ENCODE assay signal across 20 mouse cellular contexts in genomic region chr1:132060036-132060769, GRCm38 (mm10). TPM values are rescaled to one million over a fixed set of nuclear protein-coding genes. Genes with fewer than 3 reads are reported as not detected.
A peak's percentile ranks its signal among the peaks of the same experiment; 100 is the strongest.
DNase-seq lines count a peak whose midpoint lies in the region; ATAC-seq and TF ChIP-seq lines count a peak whose summit lies in the region.
"Had no signal": no experiment of that assay in that cellular context is flagged by ENCODE, and none has a peak within 500 bp of the region (broad histone marks: within the 10 kb centered on the region; RNA-seq: fewer than 3 reads in every experiment).

No protein-coding gene starts in this region.

- H3K27ac ChIP-seq in CH12.LX (ENCODE audit: insufficient read depth, low read depth) = no peak overlapping the region
- no peak overlapping the region for H3K27ac ChIP-seq in left cerebral cortex, adult 2 months
- H3K27ac ChIP-seq: embryonic facial prominence, embryonic 10.5 days; forebrain, embryonic 13.5 days; heart, embryonic 10.5 days; hindbrain, embryonic 13.5 days; hindbrain, postnatal 0 days had no signal

- TF ChIP-seq RAD21 in CH12.LX (IDR thresholded peaks at IDR 0.05; ENCODE audit: low read depth, low read length) = no peak

- TF ChIP-seq POLR2A in CH12.LX (IDR thresholded peaks at IDR 0.05; ENCODE audit: low read depth, low read length) = no peak

- H3K9ac ChIP-seq in CH12.LX (ENCODE audit: insufficient read depth, low read depth) = no peak overlapping the region
- H3K9ac ChIP-seq: forebrain, embryonic 13.5 days; forebrain, postnatal 0 days; hindbrain, embryonic 13.5 days had no signal

- no peaks in the 10 kb centered on the region for H3K79me2 ChIP-seq in CH12.LX (replicated peaks; ENCODE audit: control insufficient read depth, extremely low read depth, insufficient read depth, poor library complexity, severe bottlenecking)

- peaks cover 26 to 58% of the 10 kb centered on the region in 2 experiments for H3K4me1 ChIP-seq in CH12.LX (ENCODE audit: control insufficient read depth in 1 of 2, insufficient read depth in 2 of 2)
- H3K4me1 ChIP-seq: embryonic facial prominence, embryonic 10.5 days; hindbrain, embryonic 13.5 days had no signal

- in situ Hi-C loops in CH12.LX (cut with MboI; ENCODE audit: low pct_ligation_motif_present, low pct_unique_long_range_greater_than_20kb, low sequenced_read_pairs) = no loop called here

- peak; percentile 49; the same call in 1 of the 2 replicates for TF ChIP-seq EP300 in CH12.LX (IDR thresholded peaks at IDR 0.05; ENCODE audit: low read length)

- no peak overlapping the region for H3K4me3 ChIP-seq in CH12.LX (replicated peaks in 1 of 3; ENCODE audit: low read depth in 2 of 3, low read length in 2 of 3, poor library complexity in 1 of 3)
- no peak overlapping the region for H3K4me3 ChIP-seq in left cerebral cortex, adult 2 months
- H3K4me3 ChIP-seq: embryonic facial prominence, embryonic 10.5 days; forebrain, embryonic 13.5 days; heart, embryonic 10.5 days; hindbrain, embryonic 13.5 days had no signal

- H3K9me3 ChIP-seq in CH12.LX (replicated peaks; ENCODE audit: low read length) = no peaks in the 10 kb centered on the region
- H3K9me3 ChIP-seq: embryonic facial prominence, embryonic 10.5 days; forebrain, embryonic 13.5 days; heart, embryonic 10.5 days; hindbrain, embryonic 13.5 days had no signal

- TF ChIP-seq CTCF in CH12.LX (conservative IDR thresholded peaks at IDR 0.05 in 1 of 2, IDR thresholded peaks at IDR 0.05 in 1 of 2; ENCODE audit: low read depth in 2 of 2, low read length in 2 of 2) = no peak
- no peak for TF ChIP-seq CTCF in left cerebral cortex, adult 2 months (IDR thresholded peaks at IDR 0.05)

- H3K27me3 ChIP-seq in CH12.LX (replicated peaks) = peaks cover 15% of the 10 kb centered on the region

- peak; percentile 49 to 64 for DNase-seq in kidney, postnatal 4 days
- DNase-seq in kidney, adult 18-20 months = no peak
- peak; percentile 65 for DNase-seq in CH12.LX (ENCODE audit: extremely low read depth)
- DNase-seq in left cerebral cortex, adult 2 months (ENCODE audit: extremely low spot score in 1 of 2, low spot score in 2 of 2) = no peak
- no peak for DNase-seq in cerebellum, postnatal 4 days (ENCODE audit: low spot score in 2 of 2)
- no peak for DNase-seq in cerebellum, adult 11 months
- DNase-seq: adrenal gland, adult 8-10 months; cerebellum, adult 11-12 months; cerebellum, adult 9-10 months; cerebellum, postnatal 25 days; forebrain, postnatal 0 days; gastrocnemius, postnatal 36 days; heart, adult 18-20 months; heart, postnatal 14 days had no signal

- dilution Hi-C loops in CH12.LX (cut with MboI; ENCODE audit: extremely low pct_ligation_motif_present, extremely low pct_unique_long_range_greater_than_20kb, low sequenced_read_pairs) = no loop called here

- 0 out of 2 replicates have a peak overlapping the region, but pooled peaks have one; percentile 4 for H3K4me2 ChIP-seq in CH12.LX (ENCODE audit: insufficient read depth, low read depth, poor library complexity, severe bottlenecking)
- H3K4me2 ChIP-seq: forebrain, embryonic 13.5 days; hindbrain, embryonic 13.5 days had no signal

- ATAC-seq in granulocyte monocyte progenitor cell, adult 5-6 weeks (replicated peaks; ENCODE audit: poor library complexity, severe bottlenecking) = 0 out of 2 replicates have a peak, but pooled peaks have one; percentile 31
- ATAC-seq: forebrain, embryonic 13.5 days; forebrain, postnatal 0 days; hindbrain, postnatal 0 days had no signal

- H3K36me3 ChIP-seq in CH12.LX (replicated peaks in 1 of 2; ENCODE audit: control insufficient read depth in 1 of 2, insufficient read depth in 1 of 2, low read length in 1 of 2) = no peaks in the 10 kb centered on the region
- H3K36me3 ChIP-seq: embryonic facial prominence, embryonic 10.5 days; heart, embryonic 10.5 days; hindbrain, embryonic 13.5 days had no signal

- intact Hi-C loops in left cerebral cortex, adult 2 months (cut with DNase I) = no loop called here

TF ChIP-seq in CH12.LX, 34 proteins besides CTCF, POLR2A, EP300 and RAD21:
- peak; percentile 49; the same call in 1 of the 2 replicates for TF ChIP-seq ETS1 (conservative IDR thresholded peaks at IDR 0.05; ENCODE audit: low read depth, low read length)
- TF ChIP-seq UBTF (IDR thresholded peaks at IDR 0.05; ENCODE audit: low read depth, low read length) = no peak
- no peak for TF ChIP-seq CHD2 (IDR thresholded peaks at IDR 0.05; ENCODE audit: low read length)
- TF ChIP-seq ZC3H11A (IDR thresholded peaks at IDR 0.05; ENCODE audit: low read depth, low read length) = no peak
- no peak for TF ChIP-seq HCFC1 (IDR thresholded peaks at IDR 0.05; ENCODE audit: low read depth, low read length)
- TF ChIP-seq BHLHE40 (IDR thresholded peaks at IDR 0.05; ENCODE audit: low read depth, low read length) = 0 out of 2 replicates have a peak, but pooled peaks have one; percentile 41
- TF ChIP-seq SMC3 (IDR thresholded peaks at IDR 0.05; ENCODE audit: low read depth, low read length) = no peak
- no peak for TF ChIP-seq POLR2AphosphoS2 (IDR thresholded peaks at IDR 0.05; ENCODE audit: low read depth, low read length)
- TF ChIP-seq MAX (IDR thresholded peaks at IDR 0.05; ENCODE audit: low read length) = no peak
- TF ChIP-seq JUN (IDR thresholded peaks at IDR 0.05; ENCODE audit: insufficient read depth, low read depth, low read length) = no peak
- TF ChIP-seq CHD1 (IDR thresholded peaks at IDR 0.05; ENCODE audit: low read depth, low read length) = no peak
- no peak for TF ChIP-seq KAT2A (IDR thresholded peaks at IDR 0.05; ENCODE audit: insufficient replicate concordance, low read length)
- TF ChIP-seq TBP (conservative IDR thresholded peaks at IDR 0.05; ENCODE audit: low read depth, low read length) = no peak
- TF ChIP-seq MEF2A (IDR thresholded peaks at IDR 0.05; ENCODE audit: borderline replicate concordance, low read depth, low read length) = 0 out of 2 replicates have a peak, but pooled peaks have one; percentile 32
- no peak for TF ChIP-seq USF2 (conservative IDR thresholded peaks at IDR 0.05; ENCODE audit: low read depth, low read length)
- TF ChIP-seq MAFK (IDR thresholded peaks at IDR 0.05; ENCODE audit: insufficient replicate concordance, low read length) = no peak
- TF ChIP-seq JUND (conservative IDR thresholded peaks at IDR 0.05; ENCODE audit: low read depth, low read length) = no peak
- 0 out of 2 replicates have a peak, but pooled peaks have one; percentile 48 for TF ChIP-seq IRF4 (IDR thresholded peaks at IDR 0.05; ENCODE audit: low read depth, low read length)
- no peak for TF ChIP-seq USF1 (IDR thresholded peaks at IDR 0.05; ENCODE audit: low read depth, low read length)
- TF ChIP-seq NELFE (IDR thresholded peaks at IDR 0.05; ENCODE audit: low read depth, low read length) = no peak
- no peak for TF ChIP-seq NRF1 (IDR thresholded peaks at IDR 0.05; ENCODE audit: low read depth, low read length)
- no peak for TF ChIP-seq RCOR1 (conservative IDR thresholded peaks at IDR 0.05; ENCODE audit: low read depth, low read length)
- TF ChIP-seq MAZ (IDR thresholded peaks at IDR 0.05; ENCODE audit: low read depth, low read length) = no peak
- TF ChIP-seq MXI1 (IDR thresholded peaks at IDR 0.05; ENCODE audit: low read depth, low read length) = no peak
- no peak for TF ChIP-seq ZMIZ1 (IDR thresholded peaks at IDR 0.05; ENCODE audit: low read depth, low read length)
- TF ChIP-seq E2F4 (IDR thresholded peaks at IDR 0.05; ENCODE audit: insufficient replicate concordance, low read depth, low read length) = no peak
- TF ChIP-seq ELF1 (IDR thresholded peaks at IDR 0.05; ENCODE audit: low read depth, low read length) = peak; percentile 74
- no peak for TF ChIP-seq MYC (IDR thresholded peaks at IDR 0.05; ENCODE audit: low read depth, low read length)
- TF ChIP-seq ZKSCAN1 (IDR thresholded peaks at IDR 0.05; ENCODE audit: borderline replicate concordance, low read depth, low read length) = no peak
- TF ChIP-seq SIN3A (IDR thresholded peaks at IDR 0.05; ENCODE audit: low read length) = no peak
- TF ChIP-seq PAX5 (IDR thresholded peaks at IDR 0.05; ENCODE audit: low read length) = no peak
- TF ChIP-seq ZNF384 (IDR thresholded peaks at IDR 0.05; ENCODE audit: low read depth, low read length) = no peak
- no peak for TF ChIP-seq GABPA (IDR thresholded peaks at IDR 0.05; ENCODE audit: insufficient replicate concordance, low read depth, low read length)
- TF ChIP-seq TCF12 (IDR thresholded peaks at IDR 0.05; ENCODE audit: low read depth, low read length) = peak; percentile 33; the same call in 1 of the 2 replicates

RNA-seq across cellular contexts. Expression of gene Mfsd4a, which starts 7.7 kb away (rescaled TPM):
- total RNA-seq in CH12.LX (2012; rRNA removed) (5.2 and 5.6 TPM in 2 replicates), CH12.LX (2014; rRNA removed) (0.81 and 1.4 TPM in 2 replicates)
- 11.8 and 13.0 TPM in 2 replicates for polyA plus RNA-seq in CH12.LX (2012; ENCODE audit: insufficient read length, low read depth)
- not detected in 2 replicates for total RNA-seq in granulocyte monocyte progenitor cell, adult 5-6 weeks (2014; fragmentation: Nextera tagmentation)
- total RNA-seq in granulocyte monocyte progenitor cell, adult 5-6 weeks (2017) = 0.82 and 4.8 TPM in 2 replicates
- 10 to 100 TPM; 80.0 to 85.2 TPM for total RNA-seq in left cerebral cortex, adult 2 months (2021)

RNA-seq across cellular contexts. Expression of gene Elk4, which starts 52.8 kb away (rescaled TPM):
- total RNA-seq in CH12.LX (2012; rRNA removed) = 18.9 and 21.0 TPM in 2 replicates
- total RNA-seq in CH12.LX (2014; rRNA removed) = 12.8 and 16.8 TPM in 2 replicates
- 16.1 and 17.4 TPM in 2 replicates for polyA plus RNA-seq in CH12.LX (2012; ENCODE audit: insufficient read length, low read depth)
- total RNA-seq in granulocyte monocyte progenitor cell, adult 5-6 weeks (2014; fragmentation: Nextera tagmentation) = 83.3 and 104 TPM in 2 replicates
- 51.9 and 63.8 TPM in 2 replicates for total RNA-seq in granulocyte monocyte progenitor cell, adult 5-6 weeks (2017)
- 10 to 100 TPM; 55.7 to 57.8 TPM for total RNA-seq in left cerebral cortex, adult 2 months (2021)

Comparison
In these comparisons a context has a peak if more than half of its experiments do, and no peak if none do; other contexts are left out.
1. DNase-seq: peak in kidney, postnatal 4 days (2 of 2) and CH12.LX (single experiment); none in kidney, adult 18-20 months (single experiment), left cerebral cortex, adult 2 months (0 of 2), cerebellum, postnatal 4 days (0 of 2) and cerebellum, adult 11 months (single experiment).
2. RNA of gene Mfsd4a, which starts 7.7 kb away (total RNA-seq): 80.0 to 85.2 TPM in left cerebral cortex, adult 2 months; 0.81 to 5.6 TPM in CH12.LX and 0.82 to 4.8 TPM in granulocyte monocyte progenitor cell, adult 5-6 weeks; every median in the first group is over 10 times any median in the second.